Mouse (Mus musculus): Measurements from ENCODE around the gene Armh3.

Gene Armh3

GRCm38 (mm10) chr19:45827125-45827524 lies 171.2 kb downstream of the Armh3 start:
- Histone ChIP-seq H3K9me3 (ENCODE audit: low read length) (no peaks in the 10 kb centered on the region), H3K4me3 (replicated peaks; ENCODE audit: low read length) (no peak overlapping the region), H3K4me1 (replicated peaks; ENCODE audit: low read depth, low read length) (peaks cover 27% of the 10 kb centered on the region), H3K27me3 (ENCODE audit: insufficient read depth, low read length) (no peaks in the 10 kb centered on the region), H3K36me3 (ENCODE audit: insufficient read depth, low read length) (no peaks in the 10 kb centered on the region)
- TF ChIP-seq POU5F1 (IDR thresholded peaks at IDR 0.05; ENCODE audit: borderline replicate concordance, low read length) (no peak), CTCF (conservative IDR thresholded peaks at IDR 0.05; ENCODE audit: low read length) (no peak)

- no peaks in the 10 kb centered on the region for H3K9me3 ChIP-seq (ENCODE audit: low read length)
- TF ChIP-seq NANOG (IDR thresholded peaks at IDR 0.05; ENCODE audit: borderline replicate concordance, low read length) (no peak), CTCF (conservative IDR thresholded peaks at IDR 0.05; ENCODE audit: low read length) (no peak), POU5F1 (IDR thresholded peaks at IDR 0.05; ENCODE audit: borderline replicate concordance, low read length) (no peak)
- H3K27me3 ChIP-seq (ENCODE audit: insufficient read depth, low read length), result no peaks in the 10 kb centered on the region
- no peaks in the 10 kb centered on the region for H3K36me3 ChIP-seq (ENCODE audit: insufficient read depth, low read length)
- no peak overlapping the region for H3K4me3 ChIP-seq (replicated peaks; ENCODE audit: low read length)
- peaks cover 24% of the 10 kb centered on the region for H3K4me1 ChIP-seq (replicated peaks; ENCODE audit: low read depth, low read length)
Observed at GRCm38 (mm10) chr19:45826146-45826545, 172.1 kb downstream of the Armh3 start.

GRCm38 (mm10) chr19:45821832-45822231 lies 176.5 kb downstream of the Armh3 start:
- Histone ChIP-seq H3K4me1 (replicated peaks; ENCODE audit: low read depth, low read length) (peaks cover 46% of the 10 kb centered on the region), H3K27me3 (ENCODE audit: insufficient read depth, low read length) (no peaks in the 10 kb centered on the region), H3K9me3 (ENCODE audit: low read length) (no peaks in the 10 kb centered on the region), H3K4me3 (replicated peaks; ENCODE audit: low read length) (no peak overlapping the region), H3K36me3 (ENCODE audit: insufficient read depth, low read length) (peaks cover 8% of the 10 kb centered on the region; the same call in 1 of the 2 replicates)
- TF ChIP-seq NANOG (IDR thresholded peaks at IDR 0.05; ENCODE audit: borderline replicate concordance, low read length), result no peak
- TF ChIP-seq CTCF (conservative IDR thresholded peaks at IDR 0.05; ENCODE audit: low read length), result no peak
- no peak for TF ChIP-seq POU5F1 (IDR thresholded peaks at IDR 0.05; ENCODE audit: borderline replicate concordance, low read length)

GRCm38 (mm10) chr19:45817816-45818490 lies 180.3 kb downstream of the Armh3 start:
- Histone ChIP-seq H3K36me3 (ENCODE audit: insufficient read depth, low read length) (peaks cover 8% of the 10 kb centered on the region; the same call in 1 of the 2 replicates), H3K9me3 (ENCODE audit: low read length) (no peaks in the 10 kb centered on the region), H3K4me1 (replicated peaks; ENCODE audit: low read depth, low read length) (peaks cover 81% of the 10 kb centered on the region), H3K4me3 (replicated peaks; ENCODE audit: low read length) (peak overlapping the region; percentile 50), H3K27me3 (ENCODE audit: insufficient read depth, low read length) (peaks cover 6% of the 10 kb centered on the region; the same call in 1 of the 2 replicates)
- TF ChIP-seq NANOG (IDR thresholded peaks at IDR 0.05; ENCODE audit: borderline replicate concordance, low read length), result no peak
- TF ChIP-seq CTCF (conservative IDR thresholded peaks at IDR 0.05; ENCODE audit: low read length), result no peak
- TF ChIP-seq POU5F1 (IDR thresholded peaks at IDR 0.05; ENCODE audit: borderline replicate concordance, low read length), result no peak

GRCm38 (mm10) chr19:45816727-45817126 lies 181.6 kb downstream of the Armh3 start:
- peaks cover 92% of the 10 kb centered on the region for H3K4me1 ChIP-seq (replicated peaks; ENCODE audit: low read depth, low read length)
- H3K9me3 ChIP-seq (ENCODE audit: low read length), result no peaks in the 10 kb centered on the region
- no peak for TF ChIP-seq CTCF (conservative IDR thresholded peaks at IDR 0.05; ENCODE audit: low read length)
- TF ChIP-seq POU5F1 (IDR thresholded peaks at IDR 0.05; ENCODE audit: borderline replicate concordance, low read length), result no peak
- no peak for TF ChIP-seq NANOG (IDR thresholded peaks at IDR 0.05; ENCODE audit: borderline replicate concordance, low read length)
- peaks cover 6% of the 10 kb centered on the region; the same call in 1 of the 2 replicates for H3K27me3 ChIP-seq (ENCODE audit: insufficient read depth, low read length)
- H3K4me3 ChIP-seq (replicated peaks; ENCODE audit: low read length), result peak overlapping the region; percentile 80
- peaks cover 8% of the 10 kb centered on the region; the same call in 1 of the 2 replicates for H3K36me3 ChIP-seq (ENCODE audit: insufficient read depth, low read length)

- Histone ChIP-seq H3K4me1 (replicated peaks; ENCODE audit: low read depth, low read length) (peaks cover 92% of the 10 kb centered on the region), H3K36me3 (ENCODE audit: insufficient read depth, low read length) (peaks cover 8% of the 10 kb centered on the region; the same call in 1 of the 2 replicates), H3K9me3 (ENCODE audit: low read length) (no peaks in the 10 kb centered on the region), H3K27me3 (ENCODE audit: insufficient read depth, low read length) (peaks cover 6% of the 10 kb centered on the region; the same call in 1 of the 2 replicates), H3K4me3 (replicated peaks; ENCODE audit: low read length) (peak within 1 kb of the TSS; percentile 80)
- no peak for TF ChIP-seq NANOG (IDR thresholded peaks at IDR 0.05; ENCODE audit: borderline replicate concordance, low read length)
- TF ChIP-seq CTCF (conservative IDR thresholded peaks at IDR 0.05; ENCODE audit: low read length), result peak; percentile 32
- no peak for TF ChIP-seq POU5F1 (IDR thresholded peaks at IDR 0.05; ENCODE audit: borderline replicate concordance, low read length)
Observed at GRCm38 (mm10) chr19:45815831-45816405, 182.4 kb downstream of the Armh3 start, which contains the start of gene Kcnip2. TSS of gene Kcnip2 (minus strand) at chr19:45816061.

GRCm38 (mm10) chr19:45815170-45815569 lies 183.1 kb downstream of the Armh3 start:
- peaks cover 91% of the 10 kb centered on the region for H3K4me1 ChIP-seq (replicated peaks; ENCODE audit: low read depth, low read length)
- peak overlapping the region; percentile 80 for H3K4me3 ChIP-seq (replicated peaks; ENCODE audit: low read length)
- no peaks in the 10 kb centered on the region for H3K9me3 ChIP-seq (ENCODE audit: low read length)
- H3K36me3 ChIP-seq (ENCODE audit: insufficient read depth, low read length), result peaks cover 8% of the 10 kb centered on the region; the same call in 1 of the 2 replicates
- no peak for TF ChIP-seq NANOG (IDR thresholded peaks at IDR 0.05; ENCODE audit: borderline replicate concordance, low read length)
- no peak for TF ChIP-seq CTCF (conservative IDR thresholded peaks at IDR 0.05; ENCODE audit: low read length)
- no peak for TF ChIP-seq POU5F1 (IDR thresholded peaks at IDR 0.05; ENCODE audit: borderline replicate concordance, low read length)
- peaks cover 6% of the 10 kb centered on the region; the same call in 1 of the 2 replicates for H3K27me3 ChIP-seq (ENCODE audit: insufficient read depth, low read length)

GRCm38 (mm10) chr19:45813801-45814200 lies 184.5 kb downstream of the Armh3 start:
- Histone ChIP-seq H3K36me3 (ENCODE audit: insufficient read depth, low read length) (peaks cover 4% of the 10 kb centered on the region; the same call in 1 of the 2 replicates), H3K4me3 (replicated peaks; ENCODE audit: low read length) (peak overlapping the region; percentile 32; the same call in 1 of the 2 replicates), H3K27me3 (ENCODE audit: insufficient read depth, low read length) (peaks cover 6% of the 10 kb centered on the region; the same call in 1 of the 2 replicates), H3K4me1 (replicated peaks; ENCODE audit: low read depth, low read length) (peaks cover 83% of the 10 kb centered on the region), H3K9me3 (ENCODE audit: low read length) (no peaks in the 10 kb centered on the region)
- TF ChIP-seq NANOG (IDR thresholded peaks at IDR 0.05; ENCODE audit: borderline replicate concordance, low read length) (0 out of 2 replicates have a peak, but pooled peaks have one; percentile 6), CTCF (conservative IDR thresholded peaks at IDR 0.05; ENCODE audit: low read length) (no peak), POU5F1 (IDR thresholded peaks at IDR 0.05; ENCODE audit: borderline replicate concordance, low read length) (no peak)
